Mouse (Mus musculus): ENCODE results near the gene Hs3st1. TPM values are rescaled to one million over a fixed set of nuclear protein-coding genes. Genes with fewer than 3 reads are reported as not detected.

Gene Hs3st1
- polyA plus RNA-seq, 1 experiment from 2014 or later, result 0.75 TPM

- Histone ChIP-seq H3K36me3 (replicated peaks; ENCODE audit: insufficient read depth, low read length) (no peaks in the 10 kb centered on the region), H3K9ac (replicated peaks) (no peak overlapping the region), H3K27ac (ENCODE audit: low read depth) (no peak overlapping the region), H3K4me1 (ENCODE audit: insufficient read depth) (no peaks in the 10 kb centered on the region), H3K4me2 (ENCODE audit: low read depth, low read length) (no peak overlapping the region), H3K9me3 (ENCODE audit: low read length) (no peaks in the 10 kb centered on the region), H3K4me3 (ENCODE audit: low read depth, low read length) (no peak overlapping the region), H3K27me3 (ENCODE audit: insufficient read depth, low read length) (no peaks in the 10 kb centered on the region)
- no peak for TF ChIP-seq EP300 (IDR thresholded peaks at IDR 0.05; ENCODE audit: low read depth)
- no peak for TF ChIP-seq CTCF (IDR thresholded peaks at IDR 0.05; ENCODE audit: low read depth)
- DNase-seq, result no peak
- no peak for ATAC-seq
- WGBS (ENCODE audit: insufficient replicate concordance), result 64% methylated on average over 5 of the region's 5 CpGs
Measured at GRCm38 (mm10) chr5:39771680-39772348, 16.5 kb upstream of the Hs3st1 start.

GRCm38 (mm10) chr5:39761682-39762456, 6.6 kb upstream of the Hs3st1 start:
- Histone ChIP-seq H3K9me3 (ENCODE audit: low read length) (no peaks in the 10 kb centered on the region), H3K36me3 (replicated peaks; ENCODE audit: insufficient read depth, low read length) (no peaks in the 10 kb centered on the region), H3K4me3 (ENCODE audit: low read depth, low read length) (no peak overlapping the region), H3K9ac (replicated peaks) (no peak overlapping the region), H3K27ac (ENCODE audit: low read depth) (no peak overlapping the region), H3K27me3 (ENCODE audit: insufficient read depth, low read length) (no peaks in the 10 kb centered on the region), H3K4me1 (ENCODE audit: insufficient read depth) (no peaks in the 10 kb centered on the region), H3K4me2 (ENCODE audit: low read depth, low read length) (no peak overlapping the region)
- no peak for ATAC-seq
- TF ChIP-seq EP300 (IDR thresholded peaks at IDR 0.05; ENCODE audit: low read depth) (no peak), CTCF (IDR thresholded peaks at IDR 0.05; ENCODE audit: low read depth) (no peak)
- no peak for DNase-seq
- 72% methylated on average over 8 of the region's 8 CpGs for WGBS (ENCODE audit: insufficient replicate concordance)

- H3K36me3 ChIP-seq (replicated peaks; ENCODE audit: insufficient read depth, low read length), result no peaks in the 10 kb centered on the region
- no peak overlapping the region for H3K9ac ChIP-seq (replicated peaks)
- no peaks in the 10 kb centered on the region for H3K9me3 ChIP-seq (ENCODE audit: low read length)
- ATAC-seq (no peak), DNase-seq (no peak)
- no peak for TF ChIP-seq EP300 (IDR thresholded peaks at IDR 0.05; ENCODE audit: low read depth)
- TF ChIP-seq CTCF (IDR thresholded peaks at IDR 0.05; ENCODE audit: low read depth), result no peak
- no peak overlapping the region for H3K4me2 ChIP-seq (ENCODE audit: low read depth, low read length)
- H3K27me3 ChIP-seq (ENCODE audit: insufficient read depth, low read length), result no peaks in the 10 kb centered on the region
- 56% methylated on average over 2 of the region's 2 CpGs for WGBS (ENCODE audit: insufficient replicate concordance)
- H3K4me1 ChIP-seq (ENCODE audit: insufficient read depth), result no peaks in the 10 kb centered on the region
- H3K27ac ChIP-seq (ENCODE audit: low read depth), result no peak overlapping the region
- H3K4me3 ChIP-seq (ENCODE audit: low read depth, low read length), result no peak overlapping the region
Measured at GRCm38 (mm10) chr5:39758890-39759475, 3.7 kb upstream of the Hs3st1 start.

GRCm38 (mm10) chr5:39736843-39737242, 18.4 kb downstream of the Hs3st1 start:
- no peak for DNase-seq
- H3K9me3 ChIP-seq (ENCODE audit: low read length), result no peaks in the 10 kb centered on the region
- no peak for ATAC-seq
- WGBS (ENCODE audit: insufficient replicate concordance), result 84% methylated on average over 2 of the region's 2 CpGs
- no peaks in the 10 kb centered on the region for H3K27me3 ChIP-seq (ENCODE audit: insufficient read depth, low read length)
- TF ChIP-seq CTCF (IDR thresholded peaks at IDR 0.05; ENCODE audit: low read depth) (no peak), EP300 (IDR thresholded peaks at IDR 0.05; ENCODE audit: low read depth) (no peak)
- H3K27ac ChIP-seq (ENCODE audit: low read depth), result no peak overlapping the region
- H3K4me1 ChIP-seq (ENCODE audit: insufficient read depth), result no peaks in the 10 kb centered on the region
- H3K36me3 ChIP-seq (replicated peaks; ENCODE audit: insufficient read depth, low read length), result no peaks in the 10 kb centered on the region
- no peak overlapping the region for H3K4me2 ChIP-seq (ENCODE audit: low read depth, low read length)
- no peak overlapping the region for H3K9ac ChIP-seq (replicated peaks)
- H3K4me3 ChIP-seq (ENCODE audit: low read depth, low read length), result no peak overlapping the region

- WGBS (ENCODE audit: insufficient replicate concordance), result 44% methylated on average over 1 of the region's 1 CpGs
- no peak overlapping the region for H3K4me2 ChIP-seq (ENCODE audit: low read depth, low read length)
- H3K4me3 ChIP-seq (ENCODE audit: low read depth, low read length), result no peak overlapping the region
- DNase-seq, result no peak
- no peak for ATAC-seq
- H3K27me3 ChIP-seq (ENCODE audit: insufficient read depth, low read length), result no peaks in the 10 kb centered on the region
- no peak overlapping the region for H3K27ac ChIP-seq (ENCODE audit: low read depth)
- no peak overlapping the region for H3K9ac ChIP-seq (replicated peaks)
- H3K36me3 ChIP-seq (replicated peaks; ENCODE audit: insufficient read depth, low read length), result no peaks in the 10 kb centered on the region
- H3K9me3 ChIP-seq (ENCODE audit: low read length), result no peaks in the 10 kb centered on the region
- no peaks in the 10 kb centered on the region for H3K4me1 ChIP-seq (ENCODE audit: insufficient read depth)
- TF ChIP-seq EP300 (IDR thresholded peaks at IDR 0.05; ENCODE audit: low read depth) (no peak), CTCF (IDR thresholded peaks at IDR 0.05; ENCODE audit: low read depth) (no peak)
Measured at GRCm38 (mm10) chr5:39733750-39734443, 21.4 kb downstream of the Hs3st1 start.
